Mouse (Mus musculus) lung, postnatal 36 days (tissue): ENCODE data around the gene Creg1.
"Not testable (repeated sequence)": the region's sequence is repeated elsewhere in the genome, so short reads cannot be mapped to it uniquely, and the experiment has no call there.

ENCODE experiments used
- DNase-seq: peaks from one replicate; pipeline ENCODE4 v3.0.0; 2022; ENCODE audit warnings: mixed read lengths

Gene Creg1

GRCm38 (mm10) chr1:165754205-165754604, 9.3 kb upstream of the Creg1 start:
- no peak for DNase-seq

- DNase-seq, result no peak
These were observed 8.4 kb upstream of the Creg1 start for GRCm38 (mm10) chr1:165755194-165755593.

GRCm38 (mm10) chr1:165761522-165762305, 1.8 kb upstream of the Creg1 start:
- no peak for DNase-seq

- not testable (repeated sequence) for DNase-seq
These were observed 1.0 kb upstream of the Creg1 start for GRCm38 (mm10) chr1:165762498-165762897.

GRCm38 (mm10) chr1:165762914-165763634, 472 bp upstream of the Creg1 start:
- DNase-seq, result no peak

GRCm38 (mm10) chr1:165764571-165764970, 1.0 kb downstream of the Creg1 start:
- DNase-seq, result no peak

GRCm38 (mm10) chr1:165765041-165765440, 1.5 kb downstream of the Creg1 start:
- no peak for DNase-seq

GRCm38 (mm10) chr1:165765651-165766294, 2.2 kb downstream of the Creg1 start:
- no peak for DNase-seq

GRCm38 (mm10) chr1:165766295-165766890, 2.8 kb downstream of the Creg1 start:
- no peak for DNase-seq

GRCm38 (mm10) chr1:165768894-165769512, 5.5 kb downstream of the Creg1 start:
- peak; percentile 80 for DNase-seq

GRCm38 (mm10) chr1:165770181-165770759, 6.7 kb downstream of the Creg1 start:
- peak; percentile 54 for DNase-seq

GRCm38 (mm10) chr1:165771491-165771897, 7.9 kb downstream of the Creg1 start:
- DNase-seq, result peak; percentile 87

GRCm38 (mm10) chr1:165771998-165772397, 8.5 kb downstream of the Creg1 start:
- DNase-seq, result no peak

GRCm38 (mm10) chr1:165775518-165776294, 12.2 kb downstream of the Creg1 start:
- DNase-seq, result peak; percentile 69

GRCm38 (mm10) chr1:165779954-165780585, 16.5 kb downstream of the Creg1 start:
- DNase-seq, result peak; percentile 58

GRCm38 (mm10) chr1:165780586-165781111, 17.1 kb downstream of the Creg1 start:
- no peak for DNase-seq

GRCm38 (mm10) chr1:165781426-165781825, 17.9 kb downstream of the Creg1 start:
- DNase-seq, result no peak

GRCm38 (mm10) chr1:165781911-165782310, 18.4 kb downstream of the Creg1 start:
- DNase-seq, result no peak

GRCm38 (mm10) chr1:165786296-165786695, 22.8 kb downstream of the Creg1 start:
- DNase-seq, result no peak

GRCm38 (mm10) chr1:165788511-165788910, 25.0 kb downstream of the Creg1 start, which contains the start of gene Cd247:
Gene Cd247 (plus strand): TSS chr1:165788681.
- no peak for DNase-seq
